Mouse (Mus musculus) midbrain, embryonic 16.5 days (tissue): ENCODE data around the gene Prkcq. TPM values are rescaled to one million over a fixed set of nuclear protein-coding genes. Genes with fewer than 3 reads are reported as not detected.

ENCODE experiments used
- ATAC-seq: fragments of 200-750 bp; cut with Nextera tagmentation; 2 replicates; pipeline ENCODE4 v1.8.0; 2017; ENCODE audit warnings: moderate TSS enrichment
- H3K27ac ChIP-seq: fragments of 300-500 bp; sonication (generic); 2 replicates; pipeline ENCODE4 v1.5.1; 2014; ENCODE audit warnings: mild to moderate bottlenecking, low read length, mixed read lengths
- H3K27me3 ChIP-seq: fragments of 300-500 bp; sonication (generic); 2 replicates; pipeline ENCODE4 v1.6.1; 2014; ENCODE audit warnings: low read depth, low read length, mixed read lengths; ENCODE audit not compliant: control insufficient read depth, insufficient read depth
- H3K36me3 ChIP-seq: fragments of 300-500 bp; sonication (generic); 2 replicates; pipeline ENCODE4 v1.6.1; 2014; ENCODE audit warnings: mild to moderate bottlenecking, low read length, moderate library complexity, mixed read lengths; ENCODE audit not compliant: control insufficient read depth, insufficient read depth
- H3K4me1 ChIP-seq: fragments of 300-500 bp; sonication (generic); 2 replicates; pipeline ENCODE4 v1.6.1; 2014; ENCODE audit warnings: mild to moderate bottlenecking, low read length, mixed read lengths; ENCODE audit not compliant: control insufficient read depth, insufficient read depth
- H3K4me2 ChIP-seq: fragments of 300-500 bp; sonication (generic); 2 replicates; pipeline ENCODE4 v1.6.1; 2014; ENCODE audit warnings: mild to moderate bottlenecking, low read length, mixed read lengths
- H3K4me3 ChIP-seq: fragments of 300-500 bp; sonication (generic); 2 replicates; pipeline ENCODE4 v1.5.1; 2014; ENCODE audit warnings: low read depth, mild to moderate bottlenecking, low read length, moderate library complexity, mixed read lengths
- H3K9ac ChIP-seq: fragments of 300-500 bp; sonication (generic); 2 replicates; pipeline ENCODE4 v1.6.1; 2014; ENCODE audit warnings: low read depth, low read length, mixed read lengths
- H3K9me3 ChIP-seq: fragments of 300-500 bp; sonication (generic); replicated peaks from 2 replicates; pipeline ENCODE4 v1.6.1; 2014; ENCODE audit warnings: mild to moderate bottlenecking, low read length, mixed read lengths; ENCODE audit not compliant: control insufficient read depth, poor library complexity, severe bottlenecking
- WGBS: fragments of 180-500 bp; shearing (Covaris S2); extraction: QIAGEN DNeasy Blood & Tissue Kit; methylation state at CpG from one replicate; pipeline ENCODE4 v1.1.7; 2014; 5-methylcytosine and 5-hydroxymethylcytosine counted together
- polyA plus RNA-seq: library from polyadenylated mRNA; unstranded; fragments of >200 nt; fragmentation: Nextera tagmentation; extraction: Ambion mirVana; gene quantifications from 2 replicates; pipeline ENCODE4 v1.2.1, GENCODE M21; 2015

Prkcq gene
- polyA plus RNA-seq, 1 experiment from 2014 or later = 7.8 TPM

DNA sequence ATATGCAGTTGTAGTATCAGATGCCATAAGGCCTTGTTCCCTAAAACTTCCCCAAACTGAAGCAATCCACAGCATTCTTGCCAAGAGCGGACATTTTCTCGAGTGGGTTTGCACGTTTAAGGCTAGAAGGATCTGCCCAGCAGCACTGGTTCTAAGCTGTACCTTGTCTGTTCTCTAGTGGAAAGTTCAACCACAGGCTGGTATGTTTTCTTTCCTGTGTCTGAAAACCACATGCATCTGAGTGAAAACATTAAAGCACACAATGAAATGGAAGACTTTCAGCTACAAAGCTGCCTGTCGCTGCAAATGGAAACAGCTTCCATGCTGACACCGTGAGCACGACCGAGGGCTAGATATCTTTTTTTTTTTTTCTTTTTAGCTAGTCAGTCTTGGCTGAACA, 12.3 kb upstream of the Prkcq start:
- H3K9ac ChIP-seq = no peak overlapping the region
- WGBS = 89% methylated on average over 7 of the region's 7 CpGs
- no peaks in the 10 kb centered on the region for H3K27me3 ChIP-seq
- ATAC-seq = no peak
- H3K4me3 ChIP-seq = no peak overlapping the region
- H3K4me1 ChIP-seq = no peaks in the 10 kb centered on the region
- H3K27ac ChIP-seq = no peak overlapping the region
- no peaks in the 10 kb centered on the region for H3K9me3 ChIP-seq
- no peaks in the 10 kb centered on the region for H3K36me3 ChIP-seq
- H3K4me2 ChIP-seq = no peak overlapping the region

DNA sequence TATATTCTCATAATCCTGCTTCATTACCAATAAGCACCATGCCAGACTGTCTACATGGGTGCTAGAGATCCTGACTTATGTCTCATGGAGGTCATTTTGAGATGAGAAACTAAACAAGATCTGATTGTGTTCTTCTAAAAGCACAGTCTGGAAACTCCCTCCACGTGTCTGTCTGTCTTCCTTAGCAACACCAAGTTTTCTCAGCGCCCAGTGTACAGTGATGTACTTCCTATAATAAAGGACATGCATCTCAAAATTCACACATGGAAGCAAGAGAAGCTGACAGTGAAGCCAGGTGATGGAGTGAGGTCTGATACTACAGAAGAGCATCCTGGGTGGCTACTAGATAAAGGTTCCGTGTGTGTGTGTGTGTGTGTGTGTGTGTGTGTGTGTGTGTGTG, 11.2 kb upstream of the Prkcq start:
- 84% methylated on average over 3 of the region's 3 CpGs for WGBS
- no peak overlapping the region for H3K4me3 ChIP-seq
- no peak overlapping the region for H3K9ac ChIP-seq
- no peaks in the 10 kb centered on the region for H3K9me3 ChIP-seq
- H3K4me1 ChIP-seq = no peaks in the 10 kb centered on the region
- no peaks in the 10 kb centered on the region for H3K36me3 ChIP-seq
- no peaks in the 10 kb centered on the region for H3K27me3 ChIP-seq
- H3K27ac ChIP-seq = no peak overlapping the region
- ATAC-seq = no peak
- no peak overlapping the region for H3K4me2 ChIP-seq

- no peaks in the 10 kb centered on the region for H3K36me3 ChIP-seq
- no peak overlapping the region for H3K9ac ChIP-seq
- WGBS = 96% methylated on average over 4 of the region's 4 CpGs
- no peaks in the 10 kb centered on the region for H3K4me1 ChIP-seq
- H3K4me2 ChIP-seq = no peak overlapping the region
- H3K27ac ChIP-seq = no peak overlapping the region
- no peaks in the 10 kb centered on the region for H3K27me3 ChIP-seq
- H3K9me3 ChIP-seq = no peaks in the 10 kb centered on the region
- H3K4me3 ChIP-seq = no peak overlapping the region
- no peak for ATAC-seq
These were observed 10.6 kb upstream of the Prkcq start for GRCm38 (mm10) chr2:11161336-11161735.

DNA sequence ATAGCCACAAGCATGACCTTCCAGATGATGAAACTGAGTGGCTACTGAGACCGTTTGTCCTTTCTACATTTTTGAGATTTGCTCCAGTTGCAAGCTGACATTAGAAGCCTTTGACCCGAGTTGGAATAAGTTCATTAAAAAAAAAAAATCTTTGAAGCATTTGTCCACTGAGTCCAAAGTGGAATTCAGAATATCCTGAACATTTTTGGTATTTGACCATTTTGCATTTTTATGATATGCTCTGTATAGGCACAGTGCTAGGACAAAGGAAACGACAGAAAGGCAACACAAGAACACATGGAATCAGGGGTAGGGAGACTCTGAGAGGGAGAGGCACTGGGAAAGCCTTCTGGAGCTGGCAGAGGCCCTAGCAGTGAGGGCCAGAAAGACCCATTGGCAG, 9.2 kb upstream of the Prkcq start:
- WGBS = 64% methylated on average over 3 of the region's 3 CpGs
- H3K36me3 ChIP-seq = no peaks in the 10 kb centered on the region
- H3K27me3 ChIP-seq = no peaks in the 10 kb centered on the region
- no peak overlapping the region for H3K27ac ChIP-seq
- H3K4me2 ChIP-seq = no peak overlapping the region
- no peaks in the 10 kb centered on the region for H3K9me3 ChIP-seq
- no peaks in the 10 kb centered on the region for H3K4me1 ChIP-seq
- ATAC-seq = no peak
- no peak overlapping the region for H3K4me3 ChIP-seq
- H3K9ac ChIP-seq = no peak overlapping the region

- no peak for ATAC-seq
- no peak overlapping the region for H3K9ac ChIP-seq
These were observed 7.7 kb upstream of the Prkcq start for GRCm38 (mm10) chr2:11164170-11164569.

DNA sequence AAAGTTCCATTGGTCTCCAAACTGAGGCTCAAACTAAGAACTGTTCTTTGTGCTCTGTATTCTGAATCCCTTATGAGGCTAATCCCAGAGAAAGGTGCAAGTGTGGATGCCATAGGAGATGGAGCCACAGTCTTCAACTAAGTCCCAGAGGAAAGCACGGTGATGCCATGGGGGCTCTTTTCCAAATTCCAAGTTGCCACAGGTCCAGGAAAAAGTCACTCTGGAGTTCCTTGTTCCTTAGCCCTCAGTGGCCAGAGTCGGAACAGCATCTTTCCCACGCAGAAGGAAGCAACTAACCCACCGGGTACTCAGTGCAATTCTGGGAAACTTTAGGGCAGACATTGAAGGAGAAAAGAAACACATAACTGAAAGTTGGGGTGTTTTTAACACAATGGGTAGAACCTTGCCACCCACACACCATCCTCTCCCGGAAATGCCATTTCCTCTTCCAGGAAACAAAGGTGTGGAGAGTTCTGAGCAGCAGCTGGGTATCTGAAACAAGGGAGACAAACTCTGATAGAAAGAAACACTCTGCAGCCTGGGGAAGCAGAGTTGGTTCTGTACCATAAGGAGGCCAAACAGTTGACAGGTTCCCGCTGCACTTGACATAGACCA, 2.1 kb upstream of the Prkcq start:
- Histone ChIP-seq H3K27me3 (peaks cover 2% of the 10 kb centered on the region; the same call in 1 of the 2 replicates), H3K4me1 (peaks cover 12% of the 10 kb centered on the region), H3K4me3 (no peak overlapping the region), H3K9ac (no peak overlapping the region), H3K9me3 (no peaks in the 10 kb centered on the region), H3K4me2 (no peak overlapping the region), H3K27ac (no peak overlapping the region), H3K36me3 (no peaks in the 10 kb centered on the region)
- no peak for ATAC-seq
- WGBS = 81% methylated on average over 6 of the region's 6 CpGs

More at GRCm38 (mm10) chr2:11164170-11164569, 7.7 kb upstream of the Prkcq start:
- Histone ChIP-seq H3K27ac (no peak overlapping the region), H3K27me3 (no peaks in the 10 kb centered on the region), H3K4me3 (no peak overlapping the region), H3K9me3 (no peaks in the 10 kb centered on the region), H3K4me2 (no peak overlapping the region), H3K4me1 (no peaks in the 10 kb centered on the region), H3K36me3 (no peaks in the 10 kb centered on the region)
- WGBS = 79% methylated on average over 3 of the region's 3 CpGs

GRCm38 (mm10) chr2:11172831-11173414, 1.0 kb downstream of the Prkcq start:
- H3K36me3 ChIP-seq = no peaks in the 10 kb centered on the region
- peaks cover 12% of the 10 kb centered on the region for H3K4me1 ChIP-seq
- WGBS = 6% methylated on average over 9 of the region's 9 CpGs
- H3K27me3 ChIP-seq = peaks cover 3% of the 10 kb centered on the region; the same call in 1 of the 2 replicates
- no peak overlapping the region for H3K9ac ChIP-seq
- ATAC-seq = no peak
- H3K27ac ChIP-seq = no peak overlapping the region
- peak overlapping the region; percentile 93 for H3K4me2 ChIP-seq
- H3K9me3 ChIP-seq = no peaks in the 10 kb centered on the region
- H3K4me3 ChIP-seq = peak overlapping the region; percentile 66

DNA sequence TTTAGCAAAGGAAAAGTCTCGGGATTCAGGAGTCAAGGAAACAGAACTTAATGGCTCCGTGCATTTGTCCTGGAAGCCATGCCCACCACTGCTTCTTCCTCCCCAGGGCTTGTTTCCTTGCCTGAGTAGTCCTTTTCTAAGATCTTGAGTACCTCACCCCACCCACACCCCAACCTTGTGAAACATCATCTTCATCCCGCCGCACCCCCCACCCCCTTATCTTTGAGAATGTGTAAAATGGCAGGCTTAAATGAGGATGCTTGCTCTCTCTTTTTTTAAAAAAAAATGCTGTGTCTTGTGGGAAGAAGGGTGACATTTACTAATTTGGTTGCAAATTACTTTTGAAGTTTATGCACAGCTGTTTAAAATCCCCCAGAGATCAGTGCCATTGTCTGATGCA, 1.6 kb downstream of the Prkcq start:
- WGBS = 33% methylated on average over 4 of the region's 4 CpGs
- Histone ChIP-seq H3K9me3 (no peaks in the 10 kb centered on the region), H3K4me3 (0 out of 2 replicates have a peak overlapping the region, but pooled peaks have one; percentile 5), H3K9ac (no peak overlapping the region), H3K4me1 (peaks cover 12% of the 10 kb centered on the region), H3K4me2 (peak overlapping the region; percentile 37), H3K27ac (no peak overlapping the region), H3K36me3 (no peaks in the 10 kb centered on the region), H3K27me3 (peaks cover 3% of the 10 kb centered on the region; the same call in 1 of the 2 replicates)
- ATAC-seq = no peak

DNA sequence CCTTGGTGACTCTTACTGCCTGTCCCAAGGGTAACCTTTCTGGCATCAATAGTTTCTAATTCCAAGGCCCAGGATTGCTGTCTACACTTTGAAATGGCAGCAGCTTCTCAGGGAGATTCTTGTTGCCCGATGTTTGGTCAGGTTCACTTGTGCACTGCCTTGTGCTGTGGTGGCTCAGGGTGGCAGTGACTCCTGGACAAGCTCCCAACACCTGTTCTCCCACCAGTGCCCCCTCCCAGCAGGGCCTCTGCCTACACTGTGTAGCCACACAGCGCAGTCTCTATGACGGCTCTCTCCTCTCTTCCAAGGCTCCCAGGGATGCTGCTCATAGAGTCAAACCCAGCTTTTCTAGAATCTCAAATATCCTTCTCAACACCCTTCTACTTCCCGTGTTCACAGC, 2.2 kb downstream of the Prkcq start:
- no peak overlapping the region for H3K4me2 ChIP-seq
- 62% methylated on average over 4 of the region's 4 CpGs for WGBS

More for the DNA sequence above, 2.2 kb downstream of the Prkcq start:
- peaks cover 12% of the 10 kb centered on the region for H3K4me1 ChIP-seq
- peaks cover 3% of the 10 kb centered on the region; the same call in 1 of the 2 replicates for H3K27me3 ChIP-seq
- no peak overlapping the region for H3K27ac ChIP-seq
- no peak for ATAC-seq
- no peak overlapping the region for H3K9ac ChIP-seq
- H3K36me3 ChIP-seq = no peaks in the 10 kb centered on the region
- no peak overlapping the region for H3K4me3 ChIP-seq
- no peaks in the 10 kb centered on the region for H3K9me3 ChIP-seq
